Mouse (Mus musculus) CH12.LX (cell line): ENCODE results near the gene Ifnar1.

ENCODE experiments used
- CTCF ChIP-seq, 2 experiments: IDR thresholded peaks in 1 of 2; conservative IDR thresholded peaks in 1 of 2; 2 replicates each; pipeline ENCODE4 v1.5.1; 2011 to 2012; ENCODE audit warnings: low read depth in 2 of 2, low read length in 2 of 2, improper control_type of control experiment in 1 of 2, inconsistent platforms in 1 of 2, mild to moderate bottlenecking in 1 of 2, moderate library complexity in 1 of 2
- E2F4 ChIP-seq: IDR thresholded peaks from 2 replicates; pipeline ENCODE4 v1.6.1; 2011; ENCODE audit warnings: low read depth, low read length, improper control_type of control experiment; ENCODE audit not compliant: insufficient replicate concordance
- EP300 ChIP-seq: IDR thresholded peaks from 2 replicates; pipeline ENCODE4 v1.6.1; 2011; ENCODE audit warnings: low read length, improper control_type of control experiment
- HCFC1 ChIP-seq: IDR thresholded peaks from 2 replicates; pipeline ENCODE4 v1.6.1; 2012; ENCODE audit warnings: low read depth, mild to moderate bottlenecking, inconsistent platforms, low read length, improper control_type of control experiment
- JUND ChIP-seq: conservative IDR thresholded peaks from 2 replicates; pipeline ENCODE4 v1.6.1; 2011; ENCODE audit warnings: low read depth, low read length, improper control_type of control experiment
- MAX ChIP-seq: IDR thresholded peaks from 2 replicates; pipeline ENCODE4 v1.6.1; 2011; ENCODE audit warnings: low read length, improper control_type of control experiment
- POLR2A ChIP-seq: IDR thresholded peaks from 2 replicates; pipeline ENCODE4 v1.6.1; 2011; ENCODE audit warnings: low read depth, mild to moderate bottlenecking, improper control_type of control experiment, low read length
- POLR2AphosphoS2 ChIP-seq: IDR thresholded peaks from 2 replicates; pipeline ENCODE4 v1.6.1; 2011; ENCODE audit warnings: low read depth, low read length, improper control_type of control experiment
- RAD21 ChIP-seq: IDR thresholded peaks from 2 replicates; pipeline ENCODE4 v1.6.1; 2011; ENCODE audit warnings: low read depth, mild to moderate bottlenecking, low read length, improper control_type of control experiment, moderate library complexity
- SIN3A ChIP-seq: IDR thresholded peaks from 2 replicates; pipeline ENCODE4 v1.6.1; 2012; ENCODE audit warnings: low read length, improper control_type of control experiment, inconsistent platforms

- TF ChIP-seq SIN3A = no peak
- TF ChIP-seq CTCF (conservative IDR thresholded peaks at IDR 0.05 in 1 of 2, IDR thresholded peaks at IDR 0.05 in 1 of 2; ENCODE audit: low read depth in 2 of 2, low read length in 2 of 2) = no peak
- TF ChIP-seq POLR2A = no peak
- TF ChIP-seq JUND = no peak
- no peak for TF ChIP-seq EP300
- no peak for TF ChIP-seq MAX
- no peak for TF ChIP-seq HCFC1
- no peak for TF ChIP-seq E2F4
- TF ChIP-seq RAD21 = no peak
- TF ChIP-seq POLR2AphosphoS2 = no peak
Measured at GRCm38 (mm10) chr16:91551081-91551524, 66.1 kb downstream of the Ifnar1 start.
